Mouse (Mus musculus) right cerebral cortex, adult 18-20 months (tissue): ENCODE measurements around the gene Slc25a19.
A peak's percentile ranks its signal among the peaks of the same experiment; 100 is the strongest.

ENCODE experiments used
- DNase-seq: peaks from one replicate; pipeline ENCODE4 v3.0.0; 2022; ENCODE audit warnings: mixed read lengths

The Slc25a19 gene

GRCm38 (mm10) chr11:115618001-115618400, 10.1 kb downstream of the Slc25a19 start:
- DNase-seq: no peak

- DNase-seq: no peak
Observed at GRCm38 (mm10) chr11:115616893-115617292, 11.2 kb downstream of the Slc25a19 start.

GRCm38 (mm10) chr11:115616371-115616770, 11.7 kb downstream of the Slc25a19 start:
- DNase-seq: no peak

- DNase-seq: no peak
Observed at GRCm38 (mm10) chr11:115615875-115616274, 12.2 kb downstream of the Slc25a19 start.

GRCm38 (mm10) chr11:115615108-115615825, 12.8 kb downstream of the Slc25a19 start:
- DNase-seq: no peak

- DNase-seq: no peak
Observed at GRCm38 (mm10) chr11:115614346-115615107, 13.6 kb downstream of the Slc25a19 start.

GRCm38 (mm10) chr11:115613138-115613945, 14.8 kb downstream of the Slc25a19 start:
- DNase-seq: no peak

GRCm38 (mm10) chr11:115612410-115613137, 15.5 kb downstream of the Slc25a19 start, which contains the start of gene Mif4gd:
Mif4gd (minus strand) TSS chr11:115612969.
- DNase-seq: peak; percentile 75

- peak; percentile 63 for DNase-seq
Observed at GRCm38 (mm10) chr11:115612059-115612409, 16.1 kb downstream of the Slc25a19 start.

- DNase-seq: no peak
Observed at GRCm38 (mm10) chr11:115611173-115611572, 16.9 kb downstream of the Slc25a19 start.

GRCm38 (mm10) chr11:115609576-115609975, 18.5 kb downstream of the Slc25a19 start:
- DNase-seq: no peak

GRCm38 (mm10) chr11:115608421-115609399, 19.4 kb downstream of the Slc25a19 start:
- no peak for DNase-seq

GRCm38 (mm10) chr11:115606733-115607132, 21.4 kb downstream of the Slc25a19 start:
- DNase-seq: no peak

- DNase-seq: no peak
Observed at GRCm38 (mm10) chr11:115604304-115604696, 23.8 kb downstream of the Slc25a19 start.

- peak; percentile 90 for DNase-seq
Observed at GRCm38 (mm10) chr11:115603476-115604303, 24.4 kb downstream of the Slc25a19 start, which contains the start of the genes Mrps7 and Gga3. Mrps7 (plus strand) TSS chr11:115603925. Gga3 (minus strand) TSS chr11:115604051.

GRCm38 (mm10) chr11:115603128-115603475, 25.0 kb downstream of the Slc25a19 start:
- no peak for DNase-seq

GRCm38 (mm10) chr11:115601174-115601573, 26.9 kb downstream of the Slc25a19 start:
- no peak for DNase-seq

GRCm38 (mm10) chr11:115600743-115601142, 27.4 kb downstream of the Slc25a19 start:
- no peak for DNase-seq

- peak; percentile 58 for DNase-seq
Observed at GRCm38 (mm10) chr11:115599722-115600121, 28.4 kb downstream of the Slc25a19 start.

GRCm38 (mm10) chr11:115598309-115598708, 29.8 kb downstream of the Slc25a19 start:
- no peak for DNase-seq
